In genomic region chr17:85930789-85931188, GRCm38 (mm10) we compare ENCODE assay signal across 19 mouse cellular contexts.
DNase-seq lines count a peak whose midpoint lies in the region; ATAC-seq and TF ChIP-seq lines count a peak whose summit lies in the region.
"Had no signal": no experiment of that assay in that cellular context is flagged by ENCODE, and none has a peak within 500 bp of the region (broad histone marks: within the 10 kb centered on the region; RNA-seq: fewer than 3 reads in every experiment).

No protein-coding gene starts in this region.

- H3K4me3 ChIP-seq in liver, adult 2 months (ENCODE audit: insufficient read depth, low read depth, low read length): no peak overlapping the region
- no peak overlapping the region for H3K4me3 ChIP-seq in liver, embryonic 12.5 days
- H3K4me3 ChIP-seq in stomach, embryonic 14.5 days (ENCODE audit: low read depth, low read length): no peak overlapping the region
- no peak overlapping the region for H3K4me3 ChIP-seq in stomach, postnatal 0 days (ENCODE audit: low read depth, low read length)
- H3K4me3 ChIP-seq in stomach, embryonic 16.5 days (replicated peaks; ENCODE audit: low read length): no peak overlapping the region
- no peak overlapping the region for H3K4me3 ChIP-seq in heart, embryonic 12.5 days
- H3K4me3 ChIP-seq: embryonic facial prominence, embryonic 13.5 days; forebrain, embryonic 13.5 days; hindbrain, embryonic 13.5 days had no signal

- no peaks in the 10 kb centered on the region for H3K9me3 ChIP-seq in liver, embryonic 12.5 days (replicated peaks)
- no peaks in the 10 kb centered on the region for H3K9me3 ChIP-seq in stomach, embryonic 14.5 days (ENCODE audit: control insufficient read depth, low read depth, low read length)
- no peaks in the 10 kb centered on the region for H3K9me3 ChIP-seq in stomach, postnatal 0 days (ENCODE audit: control insufficient read depth, low read length)
- H3K9me3 ChIP-seq in stomach, embryonic 16.5 days (replicated peaks; ENCODE audit: control insufficient read depth, low read length): no peaks in the 10 kb centered on the region
- H3K9me3 ChIP-seq in heart, embryonic 12.5 days (replicated peaks): no peaks in the 10 kb centered on the region
- H3K9me3 ChIP-seq: embryonic facial prominence, embryonic 13.5 days; forebrain, embryonic 13.5 days; G1E; hindbrain, embryonic 13.5 days had no signal

- no peak for TF ChIP-seq CTCF in liver, adult 2 months (IDR thresholded peaks at IDR 0.05; ENCODE audit: low read depth, low read length)
- TF ChIP-seq CTCF in stomach, postnatal 0 days (IDR thresholded peaks at IDR 0.05; ENCODE audit: low read depth): no peak

- H3K27me3 ChIP-seq in liver, adult 2 months (ENCODE audit: control insufficient read depth, insufficient read depth, low read length): no peaks in the 10 kb centered on the region
- H3K27me3 ChIP-seq in liver, embryonic 12.5 days (replicated peaks): no peaks in the 10 kb centered on the region
- no peaks in the 10 kb centered on the region for H3K27me3 ChIP-seq in stomach, embryonic 14.5 days (ENCODE audit: control insufficient read depth, insufficient read depth, low read length)
- H3K27me3 ChIP-seq in stomach, postnatal 0 days (ENCODE audit: control insufficient read depth, insufficient read depth, low read length): no peaks in the 10 kb centered on the region
- H3K27me3 ChIP-seq in stomach, embryonic 16.5 days (ENCODE audit: control insufficient read depth, insufficient read depth, low read length): no peaks in the 10 kb centered on the region
- H3K27me3 ChIP-seq in heart, embryonic 12.5 days (replicated peaks): peaks cover 10% of the 10 kb centered on the region; the same call in 1 of the 2 replicates
- H3K27me3 ChIP-seq: forebrain, embryonic 13.5 days had no signal

- H3K9ac ChIP-seq in liver, adult 2 months (ENCODE audit: low read depth, low read length): no peak overlapping the region
- no peak overlapping the region for H3K9ac ChIP-seq in liver, embryonic 12.5 days
- no peak overlapping the region for H3K9ac ChIP-seq in stomach, embryonic 14.5 days (replicated peaks; ENCODE audit: low read depth, low read length)
- H3K9ac ChIP-seq in stomach, postnatal 0 days (ENCODE audit: low read length): no peak overlapping the region
- H3K9ac ChIP-seq in stomach, embryonic 16.5 days (ENCODE audit: low read length): no peak overlapping the region
- H3K9ac ChIP-seq in heart, embryonic 12.5 days: no peak overlapping the region
- H3K9ac ChIP-seq: embryonic facial prominence, embryonic 13.5 days; forebrain, embryonic 13.5 days; forebrain, postnatal 0 days; hindbrain, embryonic 13.5 days had no signal

- no peak for ATAC-seq in liver, embryonic 12.5 days
- ATAC-seq in stomach, embryonic 14.5 days (ENCODE audit: insufficient number of reproducible peaks, insufficient read depth, low FRiP score, low read depth): 0 out of 2 replicates have a peak, but pooled peaks have one; percentile 34
- ATAC-seq in stomach, postnatal 0 days (ENCODE audit: low FRiP score, low TSS enrichment): no peak
- ATAC-seq in stomach, embryonic 16.5 days (ENCODE audit: insufficient read depth, low FRiP score): peak; percentile 39; the same call in 1 of the 2 replicates
- no peak for ATAC-seq in heart, embryonic 12.5 days (ENCODE audit: insufficient number of reproducible peaks, low FRiP score)
- ATAC-seq: CD4-positive, CD25-positive, alpha-beta regulatory T cell, adult 4 months; forebrain, embryonic 13.5 days; forebrain, postnatal 0 days had no signal

- H3K27ac ChIP-seq in liver, adult 2 months (replicated peaks; ENCODE audit: insufficient read depth, low read depth, low read length): peak overlapping the region; percentile 42
- no peak overlapping the region for H3K27ac ChIP-seq in liver, embryonic 12.5 days
- no peak overlapping the region for H3K27ac ChIP-seq in stomach, embryonic 14.5 days (ENCODE audit: low read length)
- no peak overlapping the region for H3K27ac ChIP-seq in stomach, postnatal 0 days (replicated peaks)
- no peak overlapping the region for H3K27ac ChIP-seq in stomach, embryonic 16.5 days (ENCODE audit: low read length)
- H3K27ac ChIP-seq in heart, embryonic 12.5 days (ENCODE audit: poor library complexity, severe bottlenecking): no peak overlapping the region
- H3K27ac ChIP-seq: embryonic facial prominence, embryonic 13.5 days; forebrain, embryonic 13.5 days; hindbrain, embryonic 13.5 days had no signal

- peak; percentile 5 for DNase-seq in cerebellum, adult 9-11 months
- no peak for DNase-seq in cerebellum, postnatal 36 days
- DNase-seq in liver, adult 2 months (ENCODE audit: extremely low read depth, low read depth, low spot score): peak; percentile 80
- DNase-seq in stomach, postnatal 0 days (ENCODE audit: low spot score): no peak
- DNase-seq: adrenal gland, adult 8-10 months; B cell, adult 2 months; cerebellum, postnatal 14 days; forebrain, postnatal 0 days; gastrocnemius, postnatal 25 days; heart, postnatal 4 days had no signal

- TF ChIP-seq EP300 in stomach, postnatal 0 days (optimal IDR thresholded peaks at IDR 0.05): no peak

- 0 out of 2 replicates have a peak, but pooled peaks cover 1% of the 10 kb centered on the region for H3K79me2 ChIP-seq in liver, adult 2 months (ENCODE audit: control insufficient read depth, insufficient read depth, low read length)

- peaks cover 22% of the 10 kb centered on the region for H3K4me1 ChIP-seq in liver, adult 2 months (ENCODE audit: control insufficient read depth, insufficient read depth, low read length)
- H3K4me1 ChIP-seq in liver, embryonic 12.5 days: 0 out of 2 replicates have a peak, but pooled peaks cover 8% of the 10 kb centered on the region
- peaks cover 4% of the 10 kb centered on the region; the same call in 1 of the 2 replicates for H3K4me1 ChIP-seq in stomach, embryonic 14.5 days (ENCODE audit: control insufficient read depth, insufficient read depth, low read length)
- no peaks in the 10 kb centered on the region for H3K4me1 ChIP-seq in stomach, postnatal 0 days (replicated peaks; ENCODE audit: control insufficient read depth, insufficient read depth)
- 0 out of 2 replicates have a peak, but pooled peaks cover 7% of the 10 kb centered on the region for H3K4me1 ChIP-seq in stomach, embryonic 16.5 days (ENCODE audit: control insufficient read depth, insufficient read depth, low read length)
- H3K4me1 ChIP-seq in heart, embryonic 12.5 days (replicated peaks): no peaks in the 10 kb centered on the region

- H3K36me3 ChIP-seq in liver, adult 2 months (ENCODE audit: control insufficient read depth, insufficient read depth, low read length): no peaks in the 10 kb centered on the region
- H3K36me3 ChIP-seq in liver, embryonic 12.5 days: no peaks in the 10 kb centered on the region
- no peaks in the 10 kb centered on the region for H3K36me3 ChIP-seq in stomach, embryonic 14.5 days (ENCODE audit: control insufficient read depth, insufficient read depth, low read length)
- H3K36me3 ChIP-seq in stomach, postnatal 0 days (ENCODE audit: control insufficient read depth, insufficient read depth, low read length): no peaks in the 10 kb centered on the region
- no peaks in the 10 kb centered on the region for H3K36me3 ChIP-seq in stomach, embryonic 16.5 days (ENCODE audit: control insufficient read depth, insufficient read depth, low read length)
- H3K36me3 ChIP-seq in heart, embryonic 12.5 days: no peaks in the 10 kb centered on the region
- H3K36me3 ChIP-seq: embryonic facial prominence, embryonic 13.5 days; G1E; hindbrain, embryonic 13.5 days had no signal

- no peak for TF ChIP-seq POLR2A in liver, adult 2 months (IDR thresholded peaks at IDR 0.05; ENCODE audit: extremely low read depth, insufficient read depth, low read length)

- no peak overlapping the region for H3K4me2 ChIP-seq in liver, embryonic 12.5 days
- H3K4me2 ChIP-seq in stomach, embryonic 14.5 days (replicated peaks; ENCODE audit: low read depth, low read length): no peak overlapping the region
- H3K4me2 ChIP-seq in stomach, postnatal 0 days (replicated peaks; ENCODE audit: low read depth): no peak overlapping the region
- H3K4me2 ChIP-seq in stomach, embryonic 16.5 days (ENCODE audit: low read depth, low read length): no peak overlapping the region
- no peak overlapping the region for H3K4me2 ChIP-seq in heart, embryonic 12.5 days
- H3K4me2 ChIP-seq: embryonic facial prominence, embryonic 13.5 days; forebrain, embryonic 13.5 days; hindbrain, embryonic 13.5 days had no signal

- WGBS in liver, adult 2 months: 23% methylated on average over 5 of the region's 5 CpGs
- WGBS in liver, embryonic 12.5 days (ENCODE audit: insufficient replicate concordance): 76% methylated on average over 5 of the region's 5 CpGs
- WGBS in stomach, embryonic 14.5 days: 39% methylated on average over 5 of the region's 5 CpGs
- WGBS in stomach, postnatal 0 days: 36% methylated on average over 5 of the region's 5 CpGs
- WGBS in stomach, embryonic 16.5 days: 38% methylated on average over 5 of the region's 5 CpGs
- 72% methylated on average over 5 of the region's 5 CpGs for WGBS in heart, embryonic 12.5 days

Comparison
In these comparisons a context has a peak if more than half of its experiments do, and no peak if none do; other contexts are left out.
1. DNase-seq: peak in cerebellum, adult 9-11 months (single experiment) and liver, adult 2 months (single experiment); none in cerebellum, postnatal 36 days (0 of 2) and stomach, postnatal 0 days (single experiment).
2. ATAC-seq: peak in stomach, embryonic 14.5 days (single experiment) and stomach, embryonic 16.5 days (single experiment); none in liver, embryonic 12.5 days (single experiment), stomach, postnatal 0 days (single experiment) and heart, embryonic 12.5 days (single experiment).